Mouse (Mus musculus) ZHBTc4 (cell line): ENCODE data around the gene Fbxo33.
"Not testable (repeated sequence)": the region's sequence is repeated elsewhere in the genome, so short reads cannot be mapped to it uniquely, and the experiment has no call there.

Experiments used
- DNase-seq: peaks from one replicate; pipeline ENCODE4 v3.0.0-alpha.2; 2011; ENCODE audit warnings: low read depth, low spot score

Gene Fbxo33

GRCm38 (mm10) chr12:59219325-59220225, at the start of gene Fbxo33:
Fbxo33 (minus strand) TSS chr12:59219725.
- peak; percentile 98 for DNase-seq

DNA sequence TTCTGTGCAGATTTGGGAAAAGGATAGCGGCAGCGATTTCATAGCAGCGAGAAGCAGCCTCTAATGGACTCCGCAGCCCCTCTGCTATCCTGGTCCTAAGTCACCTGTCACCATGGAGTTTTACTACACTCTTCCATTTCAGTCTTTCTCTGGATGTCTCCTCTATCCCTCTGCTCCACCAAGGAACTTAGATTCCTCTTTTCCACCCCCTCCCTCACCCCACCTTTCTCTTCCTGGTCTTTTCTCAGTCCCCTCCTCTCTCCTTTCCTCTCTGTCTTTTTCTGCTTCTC, 46.4 kb upstream of the Fbxo33 start:
- no peak for DNase-seq

GRCm38 (mm10) chr12:59265207-59265941, 45.8 kb upstream of the Fbxo33 start:
- peak; percentile 43 for DNase-seq

DNA sequence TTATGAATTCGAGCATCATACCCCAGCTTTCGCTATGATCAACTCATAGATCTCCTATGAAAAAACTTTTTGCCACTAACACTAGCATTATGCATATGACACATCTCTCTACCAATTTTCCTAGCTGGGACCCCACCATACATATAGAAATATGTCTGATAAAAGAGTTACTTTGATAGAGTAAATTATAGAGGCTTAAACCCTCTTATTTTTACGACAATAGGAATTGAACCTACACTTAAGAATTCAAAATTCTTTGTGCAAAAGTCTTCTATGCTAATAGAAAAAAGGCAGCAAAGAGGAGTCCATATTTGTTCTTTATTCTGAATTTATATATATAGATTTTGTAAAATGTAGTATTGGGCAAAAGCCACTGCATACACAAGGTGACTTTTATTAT, 43.3 kb upstream of the Fbxo33 start:
- DNase-seq = no peak

DNA sequence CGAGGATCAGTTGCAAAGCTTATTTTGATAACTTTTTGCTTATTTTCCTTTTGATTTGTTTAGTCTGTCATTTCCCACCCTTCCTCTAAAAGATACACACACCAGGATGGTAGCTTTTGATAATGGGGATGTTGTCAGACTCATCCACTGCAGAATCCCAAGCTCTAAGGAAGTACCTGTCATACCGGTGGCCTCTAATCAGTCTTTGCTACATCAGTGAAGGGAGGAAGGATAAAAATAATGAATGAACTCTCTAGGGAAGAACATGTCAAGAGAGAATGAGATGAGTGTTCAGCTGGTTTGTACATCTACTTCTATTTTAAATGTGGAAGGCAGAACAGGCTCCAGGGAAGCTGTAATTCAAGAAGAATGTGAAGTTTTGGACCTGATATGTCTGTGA, 41.3 kb upstream of the Fbxo33 start:
- DNase-seq = no peak

DNA sequence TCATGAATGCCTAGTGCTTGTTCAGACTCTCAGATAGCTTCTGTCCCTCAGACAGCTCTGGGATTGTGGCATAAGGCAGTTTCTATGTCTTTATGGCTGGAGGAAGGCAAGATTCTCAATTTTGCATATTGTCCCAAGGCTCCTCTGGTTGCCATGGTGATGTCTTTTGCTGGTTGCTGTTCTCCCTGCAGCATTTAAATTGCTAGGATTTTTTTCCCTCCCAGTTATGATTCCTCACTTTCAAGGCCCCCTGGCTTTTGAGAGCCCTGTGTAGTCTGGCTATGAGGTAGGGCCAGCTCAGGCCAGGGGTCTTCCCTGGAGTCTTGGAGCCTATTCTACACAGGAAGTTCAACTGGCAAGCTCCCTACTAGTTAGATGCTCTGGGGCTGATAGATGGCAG, 40.8 kb upstream of the Fbxo33 start:
- no peak for DNase-seq

DNA sequence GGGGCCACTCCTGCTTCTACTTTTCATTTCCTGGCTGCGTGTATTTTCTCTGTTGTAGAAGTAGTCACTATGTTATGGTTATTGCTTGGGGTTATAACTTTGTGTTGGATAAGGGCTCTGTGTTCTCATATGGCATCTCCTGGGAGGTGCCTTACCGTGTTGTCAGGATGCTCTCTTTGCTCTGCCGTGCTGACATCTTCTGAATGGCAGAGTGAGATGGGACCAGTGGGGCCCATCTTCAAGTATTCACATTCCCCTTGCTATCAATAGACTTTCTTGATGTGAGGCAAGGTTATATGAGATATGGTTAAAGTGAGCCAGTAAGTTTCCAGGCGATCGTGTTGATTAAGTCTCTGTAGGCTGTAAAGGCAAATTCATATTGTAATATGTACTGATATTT, 39.5 kb upstream of the Fbxo33 start:
- no peak for DNase-seq

GRCm38 (mm10) chr12:59250259-59250827, 30.8 kb upstream of the Fbxo33 start:
- no peak for DNase-seq

- no peak for DNase-seq
These were observed 29.4 kb upstream of the Fbxo33 start for GRCm38 (mm10) chr12:59248969-59249368.

DNA sequence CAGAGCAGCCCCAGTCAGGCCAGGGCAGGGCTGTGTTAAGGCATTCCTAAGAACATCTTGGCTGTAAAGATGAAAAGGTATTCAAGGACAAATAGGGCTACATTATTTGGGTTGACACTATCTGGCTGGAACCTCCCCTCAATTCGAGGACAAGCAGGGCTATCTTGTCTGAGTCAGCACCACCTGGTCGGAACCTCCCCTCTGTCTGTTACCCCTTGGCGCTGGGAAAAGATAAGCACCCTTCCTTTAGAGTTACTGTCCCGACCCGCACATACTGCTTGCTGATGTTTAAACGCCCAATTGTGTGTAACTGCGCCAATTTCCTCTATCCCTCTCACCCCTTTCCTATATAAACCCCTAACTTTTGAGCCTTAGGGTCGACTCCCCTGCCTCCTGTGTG, 21.5 kb upstream of the Fbxo33 start:
- DNase-seq = not testable (repeated sequence)

DNA sequence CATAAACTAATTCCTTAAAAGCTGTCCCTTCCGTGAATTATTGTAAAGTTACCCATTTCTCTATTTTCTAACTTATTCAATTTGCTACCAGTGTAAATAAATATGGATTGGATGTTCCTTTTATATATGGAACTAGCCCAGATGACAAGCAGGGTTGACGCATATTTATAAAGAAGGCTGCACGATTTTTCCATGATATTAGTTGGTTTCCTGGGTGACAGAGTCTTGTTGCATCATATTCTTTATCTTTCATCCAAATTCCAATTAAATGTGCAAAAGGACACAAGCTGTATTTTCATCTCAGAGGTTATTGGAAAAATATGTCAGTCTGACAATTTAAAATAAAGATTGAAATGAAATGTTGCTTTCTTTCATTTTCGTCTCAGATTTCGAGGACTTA, 18.9 kb upstream of the Fbxo33 start:
- DNase-seq = no peak

DNA sequence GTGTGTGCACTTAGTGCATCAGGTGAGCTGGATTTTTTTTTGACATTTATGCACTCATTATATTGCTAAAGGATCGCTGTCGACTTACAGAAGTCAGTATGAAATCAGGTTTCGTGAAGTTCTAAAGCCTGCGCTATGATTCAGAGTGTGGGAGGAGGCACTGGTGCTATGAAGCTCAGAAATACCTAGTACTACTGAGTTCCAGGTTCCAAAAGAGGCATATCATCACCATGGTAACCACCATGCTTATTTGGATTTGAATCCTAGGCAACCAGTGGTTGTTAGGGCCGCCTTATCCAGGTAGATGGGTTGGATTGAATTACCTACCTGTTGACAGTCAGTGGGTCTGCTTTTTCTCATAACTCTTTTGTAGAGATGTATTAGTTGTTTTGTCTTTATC, 8.9 kb upstream of the Fbxo33 start:
- no peak for DNase-seq

- DNase-seq = peak; percentile 72
These were observed 744 bp downstream of the Fbxo33 start for GRCm38 (mm10) chr12:59218640-59219321.

DNA sequence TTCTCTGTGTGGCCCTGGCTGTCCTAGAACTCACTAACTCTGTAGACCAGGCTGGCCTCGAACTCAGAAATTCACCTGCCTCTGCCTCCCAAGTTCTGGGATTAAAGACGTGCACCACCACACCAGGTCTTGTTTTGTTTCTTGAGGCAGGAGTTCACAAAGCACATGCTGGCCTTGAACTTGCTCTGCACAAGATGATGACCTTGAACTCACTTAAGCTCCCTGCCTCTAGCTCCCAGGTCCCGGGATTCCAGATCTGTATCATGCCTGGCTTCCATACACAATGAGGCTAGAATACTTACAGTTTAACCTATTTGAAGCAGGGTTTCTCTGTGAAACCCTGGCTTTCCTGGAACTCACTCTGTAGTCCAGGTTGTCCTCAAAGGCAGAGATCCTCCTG, 2.2 kb downstream of the Fbxo33 start:
- DNase-seq = peak; percentile 41

- no peak for DNase-seq
These were observed 2.8 kb downstream of the Fbxo33 start for GRCm38 (mm10) chr12:59216676-59217266.

- no peak for DNase-seq
These were observed 3.3 kb downstream of the Fbxo33 start for GRCm38 (mm10) chr12:59216176-59216575.

DNA sequence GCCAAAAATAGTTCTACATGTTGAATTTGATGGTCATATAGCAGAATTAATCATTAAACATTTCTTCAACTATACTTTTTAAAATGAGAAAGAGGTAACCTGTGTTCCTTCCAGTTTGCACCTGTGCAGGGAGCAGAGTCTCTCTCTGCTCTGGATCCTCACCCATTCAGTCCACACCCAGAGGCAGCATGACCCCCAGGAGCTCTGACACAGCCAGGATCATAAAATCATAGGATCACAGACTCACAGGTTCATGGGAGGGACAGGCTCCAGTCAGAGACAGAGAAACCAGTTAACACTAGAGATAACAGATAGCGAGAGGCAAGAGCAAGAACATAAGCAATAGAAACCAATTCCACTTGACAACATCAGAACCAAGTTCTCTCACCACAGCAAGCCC, 11.7 kb downstream of the Fbxo33 start:
- no peak for DNase-seq

DNA sequence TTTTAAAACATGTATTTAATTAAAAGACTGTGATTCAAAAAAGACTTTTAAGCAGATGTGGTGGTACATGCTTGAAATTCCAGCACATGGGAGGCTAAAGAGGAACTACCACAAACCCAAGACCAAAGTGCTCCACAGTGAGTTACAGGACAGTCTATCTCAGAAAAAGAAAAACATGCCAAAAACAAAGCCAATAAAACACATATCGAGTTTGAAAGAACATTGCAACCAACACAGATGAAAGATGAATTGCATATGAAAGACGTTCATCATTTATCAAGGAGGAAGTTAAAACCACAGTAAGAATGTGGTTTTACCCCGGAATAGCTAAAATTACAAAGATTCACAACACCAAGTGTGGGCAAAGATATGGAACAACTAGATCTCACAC, 12.5 kb downstream of the Fbxo33 start:
- DNase-seq = no peak

- no peak for DNase-seq
These were observed 13.1 kb downstream of the Fbxo33 start for GRCm38 (mm10) chr12:59206208-59206999.

DNA sequence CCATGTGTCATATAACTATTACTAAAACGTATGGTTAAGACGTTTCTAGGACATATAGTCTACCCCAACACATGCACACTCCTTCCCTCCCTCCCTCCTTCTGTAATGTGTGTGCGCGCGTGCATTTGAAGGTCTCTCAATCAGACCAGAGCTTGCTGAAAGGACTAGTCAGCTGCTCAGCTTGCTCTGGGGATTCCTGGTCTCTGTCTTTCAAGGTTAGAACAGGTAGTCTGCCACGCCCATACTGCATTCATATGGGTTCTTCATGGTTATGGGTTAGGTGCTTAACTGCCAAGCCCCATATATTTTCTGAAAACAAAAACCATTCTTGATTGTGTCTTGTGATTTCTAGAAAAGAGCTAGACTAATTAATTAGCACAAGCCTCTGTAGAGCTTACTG, 14.0 kb downstream of the Fbxo33 start:
- peak; percentile 34 for DNase-seq

- DNase-seq = peak; percentile 17
These were observed 20.2 kb downstream of the Fbxo33 start for GRCm38 (mm10) chr12:59199361-59199760.
